Mouse (Mus musculus) CD4-positive, CD25-positive, alpha-beta regulatory T cell, adult 9 weeks (primary cell): ENCODE measurements around the gene Olfr1432. TPM values are rescaled to one million over a fixed set of nuclear protein-coding genes. Genes with fewer than 3 reads are reported as not detected.

Experiments
- polyA plus RNA-seq: library from polyadenylated mRNA; unstranded; fragments of 100-300 nt; shearing (Covaris generic); gene quantifications from one replicate; pipeline ENCODE4 v1.2.1, GENCODE M21; 2017

Gene Olfr1432
- polyA plus RNA-seq = not detected

DNA sequence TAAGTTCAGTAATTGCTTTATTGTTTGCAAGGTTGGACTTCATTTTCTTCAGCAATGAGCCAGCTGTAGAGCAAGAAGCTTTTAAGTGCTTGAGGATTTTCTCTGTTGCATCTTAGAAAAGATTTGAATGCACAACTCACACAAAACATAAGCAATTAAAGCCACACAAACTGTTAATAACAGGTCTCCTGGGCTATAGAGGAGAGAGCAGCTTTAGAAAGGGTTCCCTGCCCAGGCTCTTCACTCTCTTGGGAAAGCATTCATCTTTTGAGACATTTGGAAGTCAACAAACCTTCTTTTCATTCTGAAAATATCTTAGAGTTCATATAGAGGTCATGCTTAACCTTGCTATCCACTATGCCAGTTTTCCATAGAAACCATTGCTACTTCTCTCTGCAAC, at the start of gene Olfr1432:
Gene Olfr1432 (minus strand): TSS at position 101 of the 400 bp plus-strand sequence.

DNA sequence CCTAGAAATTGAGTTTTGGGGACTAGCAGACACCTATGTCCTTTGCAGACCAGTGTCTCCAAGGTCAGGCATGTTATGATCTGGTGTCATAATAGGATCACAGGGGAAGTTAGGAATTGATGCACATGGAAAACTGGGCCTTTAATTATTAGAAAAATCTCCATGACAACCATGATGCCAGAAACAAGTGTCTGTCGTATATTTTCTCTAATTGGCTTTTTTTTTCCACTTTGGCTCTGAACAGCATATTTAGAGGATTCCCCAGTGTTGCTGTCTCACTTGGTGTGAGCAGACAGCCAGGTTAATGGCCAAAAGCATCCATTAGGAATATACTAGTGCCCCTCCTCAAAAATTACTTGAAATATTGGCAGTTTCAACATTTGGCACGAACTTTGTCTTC, 47.2 kb upstream of the Olfr1432 start, which contains the start of gene Olfr1434:
Gene Olfr1434 (plus strand): TSS at position 301 of the 400 bp plus-strand sequence.

DNA sequence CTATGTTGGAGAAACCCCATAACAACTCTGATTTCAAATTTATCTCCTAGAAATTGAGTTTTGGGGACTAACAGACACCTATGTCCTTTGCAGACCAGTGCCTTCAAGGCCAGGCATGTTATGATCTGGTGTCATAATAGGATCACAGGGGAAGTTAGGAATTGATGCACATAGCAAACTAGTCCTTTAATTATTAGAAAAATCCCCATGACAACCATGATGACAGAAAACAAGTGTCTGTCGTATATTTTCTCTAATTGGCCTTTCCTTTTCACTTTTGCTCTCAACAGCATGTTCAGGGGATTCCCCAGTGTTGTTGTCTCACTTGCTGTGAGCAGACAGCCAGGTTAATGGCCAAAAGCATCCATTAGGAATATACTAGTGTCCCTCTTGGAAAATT, 28.3 kb upstream of the Olfr1432 start, which contains the start of gene Olfr235:
Gene Olfr235 (plus strand): TSS at position 301 of the 400 bp plus-strand sequence.

DNA sequence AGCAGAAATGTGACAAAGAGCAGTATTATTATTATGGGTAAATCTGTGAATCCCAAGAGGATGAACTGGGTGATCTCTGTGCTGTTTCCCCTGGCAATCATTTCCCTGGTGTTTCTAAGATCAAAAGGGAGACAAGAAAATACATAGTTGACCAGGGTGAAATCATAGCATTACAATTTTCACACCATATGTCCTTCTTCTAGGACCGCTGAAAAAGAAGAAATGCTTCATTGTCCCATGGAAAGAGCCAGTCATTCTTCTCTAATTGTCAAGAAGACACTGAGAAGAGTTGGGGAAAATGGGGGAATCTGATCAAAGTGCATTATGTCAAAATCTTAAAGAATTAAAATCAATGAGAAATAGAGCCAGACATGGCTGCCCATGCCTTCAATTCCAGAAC, 9.2 kb upstream of the Olfr1432 start, which contains the start of gene Olfr262:
Gene Olfr262 (minus strand): TSS at position 101 of the 400 bp plus-strand sequence.

DNA sequence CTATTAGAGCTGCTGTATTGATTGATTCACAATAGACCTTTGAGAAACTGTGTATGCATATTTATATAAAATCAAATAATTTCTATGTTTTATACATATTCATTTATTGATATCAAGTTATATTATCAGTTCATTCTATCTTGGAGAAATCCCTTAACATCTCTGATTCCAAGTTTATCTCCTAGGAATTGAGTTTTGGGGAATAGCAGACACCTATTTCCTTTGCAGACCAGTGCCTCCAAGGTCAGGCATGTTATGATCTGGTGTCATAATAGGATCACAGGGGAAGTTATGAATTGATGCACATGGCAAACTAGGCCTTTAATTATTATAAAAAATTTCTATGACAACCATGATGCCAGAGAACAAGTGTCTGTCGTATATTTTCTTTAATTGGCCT, 32.1 kb downstream of the Olfr1432 start, which contains the start of gene Olfr1431:
Gene Olfr1431 (plus strand): TSS at position 301 of the 400 bp plus-strand sequence.

Other genes with a start within 250 kb of the Olfr1432 start
- gene Olfr1423, start 191.3 kb downstream of the Olfr1432 start, polyA plus RNA-seq = not detected
- gene Olfr1424, start 169.9 kb downstream of the Olfr1432 start, polyA plus RNA-seq = not detected
- gene Olfr1425, start 154.9 kb downstream of the Olfr1432 start, polyA plus RNA-seq = not detected
- not detected for gene Olfr1426, start 140.6 kb downstream of the Olfr1432 start, polyA plus RNA-seq
- not detected for gene Olfr1427, start 129.3 kb downstream of the Olfr1432 start, polyA plus RNA-seq
- gene Olfr1428, start 116.7 kb downstream of the Olfr1432 start, polyA plus RNA-seq = not detected
- not detected for gene Olfr76, start 109.4 kb downstream of the Olfr1432 start, polyA plus RNA-seq
- gene Olfr1555-ps1, start 62.5 kb downstream of the Olfr1432 start, polyA plus RNA-seq = 0.10 TPM
- not detected for gene Olfr1431, start 32.0 kb downstream of the Olfr1432 start, polyA plus RNA-seq
- gene Olfr262, start 9.1 kb upstream of the Olfr1432 start, polyA plus RNA-seq = not detected
- gene Olfr235, start 28.4 kb upstream of the Olfr1432 start, polyA plus RNA-seq = not detected
- gene Olfr1434, start 47.3 kb upstream of the Olfr1432 start, polyA plus RNA-seq = not detected
- not detected for gene Olfr1436, start 66.5 kb upstream of the Olfr1432 start, polyA plus RNA-seq
- not detected for gene Olfr1437, start 92.5 kb upstream of the Olfr1432 start, polyA plus RNA-seq
- gene Olfr1438-ps1, start 103.3 kb upstream of the Olfr1432 start, polyA plus RNA-seq = not detected
- not detected for gene Olfr1440, start 154.7 kb upstream of the Olfr1432 start, polyA plus RNA-seq
- gene Olfr1441, start 184.8 kb upstream of the Olfr1432 start, polyA plus RNA-seq = not detected
- not detected for gene Pfpl, start 195.3 kb upstream of the Olfr1432 start, polyA plus RNA-seq
- gene Mpeg1, start 228.2 kb upstream of the Olfr1432 start, polyA plus RNA-seq = 0.53 TPM